Mouse (Mus musculus) testis, adult 2 months (tissue): Measurements from ENCODE around the gene Bicral. TPM values are rescaled to one million over a fixed set of nuclear protein-coding genes. Genes with fewer than 3 reads are reported as not detected.

ENCODE experiments used
- H3K27ac ChIP-seq: fragments of 200-500 bp; 2 replicates; pipeline ENCODE4 v1.5.1; 2012; ENCODE audit warnings: low read depth, low read length; ENCODE audit not compliant: control insufficient read depth, insufficient read depth
- H3K27me3 ChIP-seq: fragments of 200-500 bp; 2 replicates; pipeline ENCODE4 v1.6.1; 2012; ENCODE audit warnings: mild to moderate bottlenecking, low read length, moderate library complexity; ENCODE audit not compliant: control insufficient read depth, insufficient read depth
- H3K36me3 ChIP-seq: fragments of 200-500 bp; 2 replicates; pipeline ENCODE4 v1.6.1; 2012; ENCODE audit warnings: mild to moderate bottlenecking, low read length; ENCODE audit not compliant: control insufficient read depth, insufficient read depth
- H3K4me1 ChIP-seq: fragments of 200-500 bp; 2 replicates; pipeline ENCODE4 v1.6.1; 2012; ENCODE audit warnings: low read length; ENCODE audit not compliant: control insufficient read depth, insufficient read depth
- H3K4me3 ChIP-seq: fragments of 200-500 bp; 2 replicates; pipeline ENCODE4 v1.5.1; 2012; ENCODE audit warnings: low read depth, mild to moderate bottlenecking, low read length, moderate library complexity, mixed read lengths; ENCODE audit not compliant: control insufficient read depth
- CTCF ChIP-seq: fragments of 200-500 bp; IDR thresholded peaks from 2 replicates; pipeline ENCODE4 v1.5.1; 2012; ENCODE audit warnings: low read depth, mild to moderate bottlenecking, inconsistent platforms, low read length, moderate library complexity; ENCODE audit not compliant: control insufficient read depth, insufficient read depth, insufficient replicate concordance
- POLR2A ChIP-seq: fragments of 200-500 bp; IDR thresholded peaks from 2 replicates; pipeline ENCODE4 v1.6.1; 2012; ENCODE audit warnings: low read depth, mild to moderate bottlenecking, inconsistent platforms, low read length, moderate library complexity; ENCODE audit not compliant: control insufficient read depth
- polyA plus RNA-seq: library from polyadenylated mRNA; depleted of rRNA; stranded (reverse); fragments of >200 nt; gene quantifications from 2 replicates; pipeline ENCODE4 v1.2.3, GENCODE M21; 2012

Bicral gene
- polyA plus RNA-seq, 1 experiment: 13.2 TPM

- H3K27ac ChIP-seq: peak overlapping the region; percentile 96
- H3K27me3 ChIP-seq: no peaks in the 10 kb centered on the region
- TF ChIP-seq CTCF (no peak), POLR2A (no peak; the same call in 1 of the 2 replicates)
- H3K4me1 ChIP-seq: peaks cover 25% of the 10 kb centered on the region
- no peaks in the 10 kb centered on the region for H3K36me3 ChIP-seq
- peak overlapping the region; percentile 85 for H3K4me3 ChIP-seq
Observed at GRCm38 (mm10) chr17:46857361-46857902, 850 bp downstream of the Bicral start.

- Histone ChIP-seq H3K4me3 (peak overlapping the region; percentile 85), H3K36me3 (no peaks in the 10 kb centered on the region), H3K27me3 (no peaks in the 10 kb centered on the region), H3K27ac (peak overlapping the region; percentile 96), H3K4me1 (peaks cover 25% of the 10 kb centered on the region)
- TF ChIP-seq CTCF (no peak), POLR2A (peak; percentile 46; the same call in 1 of the 2 replicates)
Observed at GRCm38 (mm10) chr17:46856471-46857360, 1.6 kb downstream of the Bicral start.

GRCm38 (mm10) chr17:46856107-46856388, 2.2 kb downstream of the Bicral start:
- peak overlapping the region; percentile 96 for H3K27ac ChIP-seq
- TF ChIP-seq POLR2A: no peak
- no peak for TF ChIP-seq CTCF
- H3K36me3 ChIP-seq: no peaks in the 10 kb centered on the region
- peak overlapping the region; percentile 85 for H3K4me3 ChIP-seq
- H3K4me1 ChIP-seq: peaks cover 25% of the 10 kb centered on the region
- H3K27me3 ChIP-seq: no peaks in the 10 kb centered on the region

- peak overlapping the region; percentile 85 for H3K4me3 ChIP-seq
- H3K36me3 ChIP-seq: no peaks in the 10 kb centered on the region
- peaks cover 25% of the 10 kb centered on the region for H3K4me1 ChIP-seq
- H3K27ac ChIP-seq: peak overlapping the region; percentile 96
- TF ChIP-seq CTCF: no peak
- H3K27me3 ChIP-seq: no peaks in the 10 kb centered on the region
Observed at GRCm38 (mm10) chr17:46855328-46856106, 2.8 kb downstream of the Bicral start.

GRCm38 (mm10) chr17:46854640-46855110, 3.6 kb downstream of the Bicral start:
- Histone ChIP-seq H3K27ac (peak overlapping the region; percentile 54), H3K27me3 (no peaks in the 10 kb centered on the region), H3K36me3 (no peaks in the 10 kb centered on the region), H3K4me3 (peak overlapping the region; percentile 22), H3K4me1 (peaks cover 25% of the 10 kb centered on the region)
- no peak for TF ChIP-seq CTCF
- TF ChIP-seq POLR2A: no peak

GRCm38 (mm10) chr17:46854096-46854495, 4.2 kb downstream of the Bicral start:
- TF ChIP-seq POLR2A: peak; percentile 25; the same call in 1 of the 2 replicates
- no peak for TF ChIP-seq CTCF
- peaks cover 25% of the 10 kb centered on the region for H3K4me1 ChIP-seq
- H3K27ac ChIP-seq: peak overlapping the region; percentile 63
- H3K27me3 ChIP-seq: no peaks in the 10 kb centered on the region
- no peaks in the 10 kb centered on the region for H3K36me3 ChIP-seq
- no peak overlapping the region for H3K4me3 ChIP-seq

- H3K27me3 ChIP-seq: no peaks in the 10 kb centered on the region
- peak; percentile 23; the same call in 1 of the 2 replicates for TF ChIP-seq CTCF
- TF ChIP-seq POLR2A: peak; percentile 52; the same call in 1 of the 2 replicates
- no peaks in the 10 kb centered on the region for H3K36me3 ChIP-seq
- no peak overlapping the region for H3K4me3 ChIP-seq
- H3K27ac ChIP-seq: peak overlapping the region; percentile 63
- peaks cover 25% of the 10 kb centered on the region for H3K4me1 ChIP-seq
Observed at GRCm38 (mm10) chr17:46853281-46853680, 5.0 kb downstream of the Bicral start.
